Mouse (Mus musculus): ENCODE measurements around the gene Snx10. TPM values are rescaled to one million over a fixed set of nuclear protein-coding genes. Genes with fewer than 3 reads are reported as not detected.

Gene Snx10
- polyA plus RNA-seq, 1 experiment: not detected

GRCm38 (mm10) chr6:51556562-51556961, 32.9 kb downstream of the Snx10 start:
- no peak for TF ChIP-seq GATA1 (IDR thresholded peaks at IDR 0.05; ENCODE audit: low read length)

GRCm38 (mm10) chr6:51558311-51558710, 34.6 kb downstream of the Snx10 start:
- no peak for TF ChIP-seq GATA1 (IDR thresholded peaks at IDR 0.05; ENCODE audit: low read length)

- no peak for TF ChIP-seq GATA1 (IDR thresholded peaks at IDR 0.05; ENCODE audit: low read length)
Measured at GRCm38 (mm10) chr6:51566771-51567680, 43.3 kb downstream of the Snx10 start.

GRCm38 (mm10) chr6:51569086-51569485, 45.4 kb downstream of the Snx10 start:
- no peak for TF ChIP-seq GATA1 (IDR thresholded peaks at IDR 0.05; ENCODE audit: low read length)

- TF ChIP-seq GATA1 (IDR thresholded peaks at IDR 0.05; ENCODE audit: low read length): no peak
Measured at GRCm38 (mm10) chr6:51573136-51573535, 49.4 kb downstream of the Snx10 start.

- no peak for TF ChIP-seq GATA1 (IDR thresholded peaks at IDR 0.05; ENCODE audit: low read length)
Measured at GRCm38 (mm10) chr6:51574132-51574531, 50.4 kb downstream of the Snx10 start.

- TF ChIP-seq GATA1 (IDR thresholded peaks at IDR 0.05; ENCODE audit: low read length): no peak
Measured at GRCm38 (mm10) chr6:51578415-51578814, 54.7 kb downstream of the Snx10 start.

- TF ChIP-seq GATA1 (IDR thresholded peaks at IDR 0.05; ENCODE audit: low read length): no peak
Measured at GRCm38 (mm10) chr6:51580040-51580680, 56.5 kb downstream of the Snx10 start.

GRCm38 (mm10) chr6:51581418-51581817, 57.7 kb downstream of the Snx10 start:
- no peak for TF ChIP-seq GATA1 (IDR thresholded peaks at IDR 0.05; ENCODE audit: low read length)

GRCm38 (mm10) chr6:51582051-51582450, 58.4 kb downstream of the Snx10 start:
- TF ChIP-seq GATA1 (IDR thresholded peaks at IDR 0.05; ENCODE audit: low read length): no peak

GRCm38 (mm10) chr6:51585980-51586379, 62.3 kb downstream of the Snx10 start:
- no peak for TF ChIP-seq GATA1 (IDR thresholded peaks at IDR 0.05; ENCODE audit: low read length)

GRCm38 (mm10) chr6:51587266-51587665, 63.6 kb downstream of the Snx10 start:
- no peak for TF ChIP-seq GATA1 (IDR thresholded peaks at IDR 0.05; ENCODE audit: low read length)

GRCm38 (mm10) chr6:51591264-51591663, 67.6 kb downstream of the Snx10 start:
- no peak for TF ChIP-seq GATA1 (IDR thresholded peaks at IDR 0.05; ENCODE audit: low read length)

- TF ChIP-seq GATA1 (IDR thresholded peaks at IDR 0.05; ENCODE audit: low read length): no peak
Measured at GRCm38 (mm10) chr6:51591844-51592243, 68.1 kb downstream of the Snx10 start.

GRCm38 (mm10) chr6:51592356-51593115, 68.8 kb downstream of the Snx10 start:
- TF ChIP-seq GATA1 (IDR thresholded peaks at IDR 0.05; ENCODE audit: low read length): no peak

Data from G1E-ER4 (cell line).